Mouse (Mus musculus): ENCODE results near the gene Trpv1. TPM values are rescaled to one million over a fixed set of nuclear protein-coding genes. Genes with fewer than 3 reads are reported as not detected.

Trpv1 gene
- polyA plus RNA-seq, 1 experiment = 0.21 TPM

GRCm38 (mm10) chr11:73230081-73230480, 4.0 kb upstream of the Trpv1 start:
- no peak for DNase-seq (ENCODE audit: low read depth, low spot score)
- 83% methylated on average over 5 of the region's 5 CpGs for WGBS

GRCm38 (mm10) chr11:73232513-73232912, 1.6 kb upstream of the Trpv1 start:
- no peak for DNase-seq (ENCODE audit: low read depth, low spot score)
- 51% methylated on average over 2 of the region's 2 CpGs for WGBS

GRCm38 (mm10) chr11:73235990-73236701, 2.1 kb downstream of the Trpv1 start:
- DNase-seq (ENCODE audit: low read depth, low spot score) = no peak
- 28% methylated on average over 5 of the region's 5 CpGs for whole genome bisulfite sequencing

- DNase-seq (ENCODE audit: low read depth, low spot score) = no peak
- WGBS = 63% methylated on average over 3 of the region's 3 CpGs
Measured at GRCm38 (mm10) chr11:73236731-73237130, 2.6 kb downstream of the Trpv1 start.

- DNase-seq (ENCODE audit: low read depth, low spot score) = no peak
- WGBS = 46% methylated on average over 6 of the region's 6 CpGs
Measured at GRCm38 (mm10) chr11:73242199-73242598, 8.1 kb downstream of the Trpv1 start.

- no peak for DNase-seq (ENCODE audit: low read depth, low spot score)
Measured at GRCm38 (mm10) chr11:73242777-73243176, 8.7 kb downstream of the Trpv1 start.

GRCm38 (mm10) chr11:73257362-73257945, 23.4 kb downstream of the Trpv1 start:
- no peak for DNase-seq (ENCODE audit: low read depth, low spot score)
- 38% methylated on average over 4 of the region's 4 CpGs for WGBS

More at GRCm38 (mm10) chr11:73242777-73243176, 8.7 kb downstream of the Trpv1 start:
- 75% methylated on average over 4 of the region's 4 CpGs for WGBS

- no peak for DNase-seq (ENCODE audit: low read depth, low spot score)
Measured at GRCm38 (mm10) chr11:73258664-73259063, 24.6 kb downstream of the Trpv1 start.

- 72% methylated on average over 3 of the region's 3 CpGs for WGBS
- no peak for DNase-seq (ENCODE audit: low read depth, low spot score)
Measured at GRCm38 (mm10) chr11:73260457-73260856, 26.4 kb downstream of the Trpv1 start.

GRCm38 (mm10) chr11:73261385-73261784, 27.3 kb downstream of the Trpv1 start:
- no peak for DNase-seq (ENCODE audit: low read depth, low spot score)
- WGBS = 80% methylated on average over 1 of the region's 1 CpGs

GRCm38 (mm10) chr11:73267267-73267666, 33.2 kb downstream of the Trpv1 start, which contains the start of gene Trpv3:
Gene Trpv3, plus strand, starts transcription at chr11:73267388.
- peak; percentile 65 for DNase-seq (ENCODE audit: low read depth, low spot score)
- 43% methylated on average over 7 of the region's 7 CpGs for WGBS

- no peak for DNase-seq (ENCODE audit: low read depth, low spot score)
- WGBS = 28% methylated on average over 2 of the region's 2 CpGs
Measured at GRCm38 (mm10) chr11:73274821-73275220, 40.7 kb downstream of the Trpv1 start.

GRCm38 (mm10) chr11:73280710-73281109, 46.6 kb downstream of the Trpv1 start:
- no peak for DNase-seq (ENCODE audit: low read depth, low spot score)
- 57% methylated on average over 5 of the region's 5 CpGs for WGBS

- 5% methylated on average over 16 of the region's 16 CpGs for WGBS
- DNase-seq (ENCODE audit: low read depth, low spot score) = no peak
Measured at GRCm38 (mm10) chr11:73281528-73282027, 47.5 kb downstream of the Trpv1 start.

GRCm38 (mm10) chr11:73283369-73283768, 49.3 kb downstream of the Trpv1 start:
- no peak for DNase-seq (ENCODE audit: low read depth, low spot score)
- WGBS = 67% methylated on average over 9 of the region's 9 CpGs

GRCm38 (mm10) chr11:73283926-73284325, 49.8 kb downstream of the Trpv1 start:
- 23% methylated on average over 1 of the region's 1 CpGs for WGBS
- DNase-seq (ENCODE audit: low read depth, low spot score) = no peak

- no peak for DNase-seq (ENCODE audit: low read depth, low spot score)
Measured at GRCm38 (mm10) chr11:73284351-73284750, 50.3 kb downstream of the Trpv1 start.

- 82% methylated on average over 1 of the region's 1 CpGs for WGBS
- DNase-seq (ENCODE audit: low read depth, low spot score) = no peak
Measured at GRCm38 (mm10) chr11:73289621-73290020, 55.5 kb downstream of the Trpv1 start.

- DNase-seq (ENCODE audit: low read depth, low spot score) = no peak
- 61% methylated on average over 2 of the region's 2 CpGs for WGBS
Measured at GRCm38 (mm10) chr11:73303123-73303522, 69.0 kb downstream of the Trpv1 start.
